Mouse (Mus musculus): Measurements from ENCODE around the gene Hist1h3i. TPM values are rescaled to one million over a fixed set of nuclear protein-coding genes. Genes with fewer than 3 reads are reported as not detected.
"Not testable (repeated sequence)": the region's sequence is repeated elsewhere in the genome, so short reads cannot be mapped to it uniquely, and the experiment has no call there.

Hist1h3i gene
- total RNA-seq, 4 experiments from 2014 or later: 32.9 to 72.6 (median 47.3) TPM

GRCm38 (mm10) chr13:21783734-21784161, 578 bp upstream of the Hist1h3i start:
- no peak for DNase-seq (ENCODE audit: low spot score in 2 of 2)

GRCm38 (mm10) chr13:21782361-21783254, 562 bp downstream of the Hist1h3i start:
- not testable (repeated sequence) for DNase-seq (ENCODE audit: low spot score in 2 of 2)

DNA sequence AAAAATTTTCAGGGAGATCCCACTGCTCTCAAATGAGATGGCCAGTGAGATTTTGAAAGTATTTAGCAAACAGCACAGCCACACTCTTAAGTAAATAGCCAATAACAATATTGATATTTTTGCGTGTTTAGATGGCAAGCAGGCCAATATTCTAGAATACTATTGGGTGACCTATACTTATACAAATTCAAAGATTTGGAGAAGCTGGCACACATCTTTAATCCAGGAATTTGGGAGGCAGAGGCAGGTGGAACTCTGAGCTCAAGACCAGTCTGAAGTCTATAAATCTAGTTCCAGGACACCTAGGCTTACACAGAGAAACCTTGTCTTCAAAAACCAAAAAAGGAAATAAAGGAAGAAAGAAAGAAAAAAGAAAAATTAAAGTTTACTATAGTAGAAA, 1.5 kb downstream of the Hist1h3i start:
- DNase-seq (ENCODE audit: low spot score in 2 of 2): no peak

DNA sequence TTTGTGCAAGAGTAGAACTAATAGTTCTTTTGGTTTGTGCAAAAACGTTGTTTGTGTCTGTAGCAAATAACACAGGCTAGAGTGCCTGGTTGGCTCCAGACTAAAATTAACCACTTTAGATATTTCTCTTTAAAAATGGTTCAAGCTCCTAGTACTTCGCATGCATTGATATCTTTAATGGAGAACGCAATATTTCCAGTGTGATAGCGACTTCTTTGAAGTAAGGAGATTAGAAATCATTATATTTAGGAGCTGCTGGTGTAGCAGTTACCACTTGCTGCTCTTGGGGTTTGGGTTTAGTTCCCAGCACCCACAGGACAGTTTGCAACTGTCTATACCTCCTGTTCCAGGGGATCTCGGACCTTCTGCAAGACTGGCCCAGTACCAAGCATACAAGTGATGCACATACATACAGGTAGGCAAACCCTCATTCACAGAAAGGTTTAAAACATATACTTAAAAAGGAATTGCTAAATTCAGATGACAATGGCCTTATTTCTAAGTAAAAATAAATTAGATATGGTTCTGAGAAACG, 2.1 kb downstream of the Hist1h3i start:
- no peak for DNase-seq (ENCODE audit: low spot score in 2 of 2)

DNA sequence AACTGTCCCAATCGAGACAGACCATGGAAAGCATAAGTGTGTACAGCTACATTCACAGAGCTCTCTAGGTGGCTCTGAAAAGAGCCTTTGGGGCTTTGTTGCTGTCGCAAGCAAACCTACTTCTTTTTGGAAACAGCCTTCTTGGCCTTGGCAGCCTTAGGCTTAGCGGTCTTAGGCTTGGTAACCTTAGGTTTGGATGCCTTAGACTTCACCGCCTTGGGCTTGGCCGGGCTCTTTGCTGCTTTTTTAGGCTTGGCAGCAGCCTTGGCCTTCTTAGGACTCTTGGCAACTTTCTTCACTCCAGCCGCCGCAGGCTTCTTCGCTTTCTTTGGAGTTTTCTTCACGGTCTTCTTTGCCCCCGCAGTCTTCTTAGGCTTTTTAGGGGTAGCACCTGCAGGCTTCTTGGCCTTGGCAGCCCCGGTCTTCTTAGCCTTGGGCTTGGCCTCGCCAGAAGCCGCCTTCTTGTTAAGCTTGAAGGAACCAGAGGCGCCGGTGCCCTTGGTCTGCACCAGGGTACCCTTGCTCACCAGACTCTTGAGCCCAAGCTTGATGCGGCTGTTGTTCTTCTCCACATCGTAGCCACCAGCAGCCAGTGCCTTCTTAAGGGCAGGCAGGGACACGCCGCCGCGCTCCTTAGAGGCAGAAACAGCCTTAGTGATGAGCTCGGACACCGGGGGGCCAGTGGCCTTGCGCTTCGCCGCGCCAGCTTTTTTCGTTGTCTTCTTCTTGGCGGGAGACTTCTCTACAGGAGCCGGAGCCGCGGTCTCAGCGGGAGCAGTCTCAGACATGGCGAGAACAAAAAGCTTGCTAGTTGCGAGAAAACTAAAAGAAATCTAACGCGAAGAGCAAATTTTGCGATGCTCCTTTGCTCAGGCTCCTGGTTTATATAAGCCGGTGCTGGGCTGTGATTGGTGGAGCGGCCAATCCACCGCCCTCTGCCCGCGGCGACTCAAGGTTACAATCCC, 3.1 kb downstream of the Hist1h3i start, which contains the start of gene Hist1h1b:
Gene Hist1h1b, minus strand, starts transcription at position 859 of the 965 bp plus-strand sequence.
- DNase-seq (ENCODE audit: low spot score in 2 of 2): peak; percentile 26 to 42

DNA sequence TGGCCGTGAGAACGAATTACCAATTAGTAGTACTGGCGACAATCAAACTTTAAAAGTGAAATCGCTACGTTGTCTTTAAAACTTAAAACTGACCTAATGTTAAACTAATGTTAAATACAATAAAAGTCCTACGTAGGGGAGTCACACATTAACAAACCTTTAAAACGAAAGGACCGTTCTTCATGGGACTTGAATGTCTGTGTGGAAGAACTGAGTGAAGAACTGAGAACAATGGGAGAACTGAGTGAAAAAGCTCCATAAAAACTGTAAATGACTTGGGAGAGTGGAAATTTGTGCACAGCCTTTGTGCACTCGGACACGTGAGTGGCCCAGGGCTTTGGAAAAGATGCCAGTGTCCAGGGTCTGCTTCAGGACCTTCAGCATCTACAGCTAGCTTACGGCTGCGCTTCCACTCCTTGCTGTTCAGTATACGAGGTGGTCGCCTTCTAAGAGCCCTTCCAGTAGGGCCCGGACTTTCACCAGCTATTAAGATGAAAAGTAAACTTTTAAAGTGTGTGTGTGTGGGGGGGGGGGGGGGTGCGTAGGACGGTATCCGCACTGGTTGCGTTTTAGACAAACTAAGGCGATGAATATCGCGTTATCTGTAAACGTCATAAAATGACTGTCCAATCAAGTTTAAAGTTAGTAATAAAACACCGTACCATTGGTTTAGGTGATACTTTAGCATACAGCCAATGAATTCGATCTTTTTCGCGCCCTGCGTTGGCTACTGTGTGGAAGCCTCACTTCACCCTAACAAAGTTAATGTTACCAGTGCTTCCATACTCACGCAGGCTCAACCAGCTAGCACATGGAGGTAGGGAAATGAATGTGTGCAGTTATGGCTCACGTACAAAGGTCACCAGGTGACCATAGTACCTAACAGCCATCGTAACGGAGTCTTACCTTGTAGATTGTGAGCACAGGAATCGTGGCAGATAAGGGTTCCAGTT, 4.1 kb downstream of the Hist1h3i start:
- DNase-seq (ENCODE audit: low spot score in 2 of 2): peak; percentile 63 to 64

DNA sequence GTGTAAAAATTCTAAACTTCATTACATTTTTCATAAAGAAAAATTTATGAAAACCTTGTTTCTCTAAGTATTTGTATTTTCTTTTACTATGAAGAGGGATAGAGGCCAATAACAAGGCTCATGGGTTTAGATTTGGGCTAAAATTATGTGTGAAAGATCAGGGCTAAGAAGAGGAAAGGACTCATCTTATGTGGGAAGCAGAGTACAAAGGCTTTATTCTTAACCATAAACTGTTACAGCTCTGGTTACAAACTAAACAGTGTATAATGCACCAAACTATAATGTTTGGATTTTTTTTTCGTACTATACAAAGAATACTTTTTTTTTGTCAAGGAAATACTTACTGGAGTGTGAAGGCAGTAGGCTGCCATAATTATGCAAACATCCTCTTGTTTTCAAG, 27.5 kb downstream of the Hist1h3i start:
- DNase-seq (ENCODE audit: low spot score in 2 of 2): no peak

DNA sequence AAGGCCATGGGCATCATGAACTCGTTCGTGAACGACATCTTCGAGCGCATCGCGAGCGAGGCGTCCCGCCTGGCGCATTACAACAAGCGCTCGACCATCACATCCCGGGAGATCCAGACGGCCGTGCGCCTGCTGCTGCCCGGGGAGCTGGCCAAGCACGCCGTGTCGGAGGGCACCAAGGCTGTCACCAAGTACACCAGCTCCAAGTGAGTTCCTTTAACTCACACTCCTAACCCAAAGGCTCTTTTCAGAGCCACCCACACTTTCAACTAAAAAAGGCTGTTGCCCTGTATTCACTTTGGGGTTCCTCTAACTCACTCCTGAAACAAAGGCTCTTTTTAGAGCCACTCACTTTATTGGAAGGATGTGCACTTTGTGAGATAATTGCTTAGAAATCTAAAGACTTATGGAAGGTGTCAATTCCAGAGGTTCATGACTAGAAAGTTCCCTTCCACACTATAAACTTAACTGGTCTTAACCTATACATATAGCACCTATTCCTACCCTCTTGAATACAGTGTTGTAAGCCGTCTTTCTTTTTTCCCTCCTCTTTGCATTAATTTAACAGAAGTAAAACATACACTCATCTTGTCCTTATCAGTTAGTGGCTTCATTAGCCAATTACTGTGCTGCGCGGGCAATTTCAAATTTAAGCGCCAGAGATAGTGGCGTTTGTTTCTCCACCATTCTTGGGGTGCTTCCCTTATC, 28.7 kb downstream of the Hist1h3i start:
- not testable (repeated sequence) for DNase-seq (ENCODE audit: low spot score in 2 of 2)

DNA sequence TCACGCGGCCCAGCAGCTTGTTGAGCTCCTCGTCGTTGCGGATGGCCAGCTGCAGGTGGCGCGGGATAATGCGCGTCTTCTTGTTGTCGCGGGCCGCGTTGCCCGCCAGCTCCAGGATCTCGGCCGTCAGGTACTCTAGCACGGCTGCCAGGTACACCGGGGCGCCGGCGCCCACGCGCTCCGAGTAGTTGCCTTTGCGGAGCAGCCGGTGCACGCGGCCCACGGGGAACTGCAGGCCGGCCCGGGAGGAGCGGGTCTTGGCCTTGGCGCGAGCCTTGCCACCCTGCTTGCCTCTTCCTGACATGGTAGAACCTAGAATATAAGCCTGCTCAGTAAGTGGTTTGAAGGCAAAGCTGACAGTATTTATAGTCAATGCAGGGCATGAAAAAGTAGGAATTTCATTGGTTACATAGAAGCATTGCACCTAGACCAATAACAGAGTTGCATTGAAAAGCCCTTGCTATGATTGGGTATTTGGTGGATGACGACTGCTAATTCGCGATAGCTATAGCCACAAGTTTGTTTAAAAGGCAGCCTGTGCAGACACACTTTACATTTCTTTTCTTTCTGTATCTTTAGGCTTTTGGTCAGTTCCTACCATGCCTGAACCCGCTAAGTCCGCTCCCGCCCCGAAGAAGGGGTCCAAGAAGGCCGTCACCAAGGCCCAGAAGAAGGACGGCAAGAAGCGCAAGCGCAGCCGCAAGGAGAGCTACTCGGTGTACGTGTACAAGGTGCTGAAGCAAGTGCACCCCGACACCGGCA, 29.5 kb downstream of the Hist1h3i start, which contains the start of the genes Hist1h2ak and Hist1h2bn:
Gene Hist1h2ak, minus strand, starts transcription at position 304 of the 762 bp plus-strand sequence.
Gene Hist1h2bn, plus strand, starts transcription at position 600 of the 762 bp plus-strand sequence.
- peak; percentile 57 to 79 for DNase-seq (ENCODE audit: low spot score in 2 of 2)

DNA sequence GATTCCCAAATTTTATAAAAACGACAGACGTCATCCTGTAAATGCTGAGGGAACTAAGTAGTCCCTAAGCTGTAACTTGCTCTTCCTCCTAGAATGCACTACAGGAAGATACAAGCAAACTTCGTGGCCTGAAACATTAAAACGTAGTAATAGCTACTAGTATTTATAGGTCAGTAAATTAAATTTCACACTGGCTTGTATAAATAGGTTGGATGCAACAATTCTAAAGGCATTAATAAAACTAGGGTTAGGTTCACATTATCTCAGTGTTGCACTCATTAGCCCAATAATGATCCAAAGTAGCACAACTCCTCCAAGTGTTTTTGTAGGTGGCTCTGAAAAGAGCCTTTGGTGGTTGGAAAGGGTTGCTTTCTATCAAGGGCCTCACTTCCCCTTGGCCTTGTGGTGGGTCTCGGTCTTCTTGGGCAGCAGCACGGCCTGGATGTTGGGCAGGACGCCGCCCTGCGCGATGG, 30.1 kb downstream of the Hist1h3i start:
- DNase-seq (ENCODE audit: low spot score in 2 of 2): no peak

- DNase-seq (ENCODE audit: low spot score in 2 of 2): no peak
These were observed 30.8 kb downstream of the Hist1h3i start for GRCm38 (mm10) chr13:21752356-21752755.

GRCm38 (mm10) chr13:21751827-21752226, 31.3 kb downstream of the Hist1h3i start:
- DNase-seq (ENCODE audit: low spot score in 2 of 2): no peak

- DNase-seq (ENCODE audit: low spot score in 2 of 2): no peak
These were observed 31.8 kb downstream of the Hist1h3i start for GRCm38 (mm10) chr13:21751417-21751816.

GRCm38 (mm10) chr13:21750159-21751017, 32.8 kb downstream of the Hist1h3i start, which contains the start of gene Hist1h4k:
Gene Hist1h4k, minus strand, starts transcription at chr13:21750505.
- peak; percentile 89 to 94 for DNase-seq (ENCODE audit: low spot score in 2 of 2)

GRCm38 (mm10) chr13:21749387-21750158, 33.6 kb downstream of the Hist1h3i start:
- DNase-seq (ENCODE audit: low spot score in 2 of 2): no peak

DNA sequence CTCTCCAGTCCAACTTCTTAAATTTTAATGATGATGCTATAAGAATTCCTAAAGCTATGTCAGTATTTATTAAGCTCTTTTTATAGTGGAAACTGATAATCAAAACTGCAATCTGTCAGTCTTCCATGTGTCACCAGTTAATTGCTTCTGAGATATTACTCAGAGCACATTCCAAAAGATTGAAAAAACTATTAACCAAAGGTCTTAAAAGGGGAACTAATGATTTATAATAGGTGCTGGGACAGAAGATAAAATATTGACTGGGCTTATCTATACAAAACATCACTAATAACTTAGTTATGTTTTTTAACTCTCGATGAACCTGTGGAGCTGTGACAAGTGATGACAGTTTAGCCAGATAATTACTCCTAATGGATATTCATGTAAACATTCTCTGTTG, 38.2 kb downstream of the Hist1h3i start:
- DNase-seq (ENCODE audit: low spot score in 2 of 2): no peak
